Mouse (Mus musculus): ENCODE data around the gene Ccdc40. TPM values are rescaled to one million over a fixed set of nuclear protein-coding genes. Genes with fewer than 3 reads are reported as not detected.

Gene Ccdc40
- polyA plus RNA-seq (2012; rRNA removed) = 0.47 TPM in 2 replicates

DNA sequence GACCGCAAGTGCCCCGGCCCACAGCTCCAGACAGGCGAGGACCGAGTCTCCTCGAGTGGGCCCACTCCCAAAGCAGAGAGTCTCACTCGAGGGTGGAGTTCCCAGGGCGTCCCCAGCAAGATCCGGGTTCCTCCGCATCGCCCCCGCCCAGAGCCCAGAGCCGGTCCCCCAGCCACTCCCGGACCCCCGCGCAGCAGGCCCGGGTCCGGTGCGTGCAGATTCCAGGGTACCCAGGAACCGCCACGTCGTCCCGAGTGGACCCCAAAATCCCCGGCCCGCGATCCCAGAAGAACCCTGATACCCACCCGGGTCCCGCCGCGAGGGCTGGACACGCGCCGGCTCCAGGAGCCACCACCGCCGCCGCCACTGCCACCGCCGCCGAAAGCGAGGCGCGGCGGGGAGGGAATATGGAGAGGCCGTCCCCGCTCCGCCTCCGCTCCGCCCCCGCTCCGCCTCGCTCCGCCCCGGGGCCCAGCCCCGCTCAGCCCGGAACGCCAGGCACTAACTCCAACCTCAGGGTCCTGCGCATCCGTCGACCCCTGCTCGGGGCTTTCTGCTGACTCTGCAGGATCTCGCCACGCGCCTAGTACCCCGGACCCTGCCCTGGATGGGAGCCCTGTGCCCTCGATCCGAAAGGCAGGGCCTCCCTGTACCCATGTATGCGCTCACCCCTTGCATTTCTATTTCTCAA is at the start of gene Ccdc40, which contains the start of gene Tbc1d16:
TSS of gene Ccdc40 (plus strand) at position 482 of the 691 bp plus-strand sequence.
TSS of gene Tbc1d16 (minus strand) at position 409 of the 691 bp plus-strand sequence.
- peak within 1 kb of the TSS; percentile 65 for H3K4me3 ChIP-seq (ENCODE audit: extremely low read depth, insufficient read depth, insufficient read length)
- 1% methylated on average over 63 of the region's 66 CpGs for WGBS
- no peaks in the 10 kb centered on the region for H3K36me3 ChIP-seq (ENCODE audit: control insufficient read depth, insufficient read depth, low read length)
- DNase-seq (ENCODE audit: low read depth in 1 of 2, low spot score in 2 of 2) = peak in 1 of 2 experiments; percentile 49
- peaks cover 6% of the 10 kb centered on the region for H3K27me3 ChIP-seq (ENCODE audit: control insufficient read depth, insufficient read depth, low read length)
- TF ChIP-seq POLR2A (IDR thresholded peaks at IDR 0.05; ENCODE audit: low read depth, low read length) = no peak
- TF ChIP-seq CTCF (IDR thresholded peaks at IDR 0.05; ENCODE audit: extremely low read depth, insufficient read depth, insufficient read length, insufficient replicate concordance) = no peak
- peaks cover 11% of the 10 kb centered on the region for H3K4me1 ChIP-seq (ENCODE audit: control insufficient read depth, insufficient read depth, insufficient read length)
- no peak within 1 kb of the TSS for H3K27ac ChIP-seq (ENCODE audit: insufficient read depth, low read length)

DNA sequence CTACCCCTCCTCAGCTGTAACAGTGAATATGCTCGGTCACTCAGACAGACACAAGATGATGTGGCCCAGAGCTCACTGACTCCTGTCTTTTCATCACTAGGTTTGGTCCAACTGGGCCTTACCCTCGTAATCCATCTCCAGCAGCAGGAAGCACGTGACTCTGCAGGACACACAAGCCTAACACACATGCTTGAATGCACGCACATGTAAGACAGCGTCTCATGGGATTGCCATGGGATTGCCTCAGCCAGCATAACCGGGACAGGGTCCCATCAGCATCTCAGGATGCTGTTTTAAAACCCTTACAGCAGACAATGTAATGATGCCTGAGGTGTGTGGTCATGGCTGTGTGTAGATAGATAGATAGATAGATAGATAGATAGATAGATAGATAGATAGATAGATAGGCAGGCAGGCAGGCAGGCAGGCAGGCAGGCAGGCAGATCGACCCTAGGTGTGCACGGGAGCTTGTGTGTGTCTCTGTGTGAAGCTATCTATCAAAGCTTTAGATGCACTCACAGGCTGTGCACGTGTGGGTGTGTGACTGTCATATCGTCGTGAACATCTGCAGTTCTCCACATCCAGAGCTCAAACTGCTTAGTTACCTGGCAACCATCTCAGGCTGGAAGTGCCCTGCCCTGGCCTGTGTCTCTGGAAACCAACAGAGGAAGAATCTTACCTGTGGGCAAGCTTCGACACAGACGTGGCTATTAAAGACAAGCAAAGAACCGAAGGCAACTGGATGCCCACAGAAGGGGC is 47.4 kb upstream of the Ccdc40 start:
- Histone ChIP-seq H3K36me3 (ENCODE audit: control insufficient read depth, insufficient read depth, low read length) (no peaks in the 10 kb centered on the region), H3K27ac (ENCODE audit: insufficient read depth, low read length) (no peak overlapping the region), H3K4me1 (ENCODE audit: control insufficient read depth, insufficient read depth, insufficient read length) (peaks cover 3% of the 10 kb centered on the region; the same call in 1 of the 2 replicates), H3K4me3 (ENCODE audit: extremely low read depth, insufficient read depth, insufficient read length) (no peak overlapping the region), H3K27me3 (ENCODE audit: control insufficient read depth, insufficient read depth, low read length) (no peaks in the 10 kb centered on the region)
- no peak for TF ChIP-seq POLR2A (IDR thresholded peaks at IDR 0.05; ENCODE audit: low read depth, low read length)
- no peak for TF ChIP-seq CTCF (IDR thresholded peaks at IDR 0.05; ENCODE audit: extremely low read depth, insufficient read depth, insufficient read length, insufficient replicate concordance)
- no peak for DNase-seq (ENCODE audit: low read depth in 1 of 2, low spot score in 2 of 2)
- WGBS = 61% methylated on average over 14 of the region's 14 CpGs

DNA sequence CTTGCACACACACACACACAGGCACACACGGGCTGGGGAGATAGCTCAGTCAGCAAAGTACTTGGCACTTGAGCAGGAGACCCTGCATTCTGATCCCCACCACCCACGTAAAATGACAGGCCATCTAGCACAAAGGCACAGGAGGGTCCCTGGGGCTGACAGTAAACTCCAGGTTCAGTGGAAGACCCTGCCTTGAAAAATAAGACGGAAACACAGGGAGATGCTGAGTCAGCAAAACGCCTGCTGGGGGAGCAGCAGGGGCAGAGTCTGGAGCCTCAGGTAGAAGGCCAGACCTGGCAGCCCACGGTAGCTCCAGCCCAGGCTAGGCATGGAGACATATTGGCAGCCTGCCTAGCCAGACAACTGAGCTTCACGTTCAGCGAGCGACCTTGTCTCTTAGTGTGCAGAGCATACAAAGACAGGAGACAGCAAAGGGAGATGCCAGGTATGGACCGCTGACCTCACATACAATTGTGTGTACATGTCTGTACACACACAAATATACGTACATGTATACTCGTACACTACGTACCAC is 46.4 kb upstream of the Ccdc40 start:
- Histone ChIP-seq H3K4me1 (ENCODE audit: control insufficient read depth, insufficient read depth, insufficient read length) (peaks cover 3% of the 10 kb centered on the region; the same call in 1 of the 2 replicates), H3K27ac (ENCODE audit: insufficient read depth, low read length) (no peak overlapping the region), H3K4me3 (ENCODE audit: extremely low read depth, insufficient read depth, insufficient read length) (no peak overlapping the region), H3K36me3 (ENCODE audit: control insufficient read depth, insufficient read depth, low read length) (no peaks in the 10 kb centered on the region), H3K27me3 (ENCODE audit: control insufficient read depth, insufficient read depth, low read length) (no peaks in the 10 kb centered on the region)
- no peak for TF ChIP-seq POLR2A (IDR thresholded peaks at IDR 0.05; ENCODE audit: low read depth, low read length)
- TF ChIP-seq CTCF (IDR thresholded peaks at IDR 0.05; ENCODE audit: extremely low read depth, insufficient read depth, insufficient read length, insufficient replicate concordance) = no peak
- WGBS = 92% methylated on average over 12 of the region's 12 CpGs
- no peak for DNase-seq (ENCODE audit: low read depth in 1 of 2, low spot score in 2 of 2)

DNA sequence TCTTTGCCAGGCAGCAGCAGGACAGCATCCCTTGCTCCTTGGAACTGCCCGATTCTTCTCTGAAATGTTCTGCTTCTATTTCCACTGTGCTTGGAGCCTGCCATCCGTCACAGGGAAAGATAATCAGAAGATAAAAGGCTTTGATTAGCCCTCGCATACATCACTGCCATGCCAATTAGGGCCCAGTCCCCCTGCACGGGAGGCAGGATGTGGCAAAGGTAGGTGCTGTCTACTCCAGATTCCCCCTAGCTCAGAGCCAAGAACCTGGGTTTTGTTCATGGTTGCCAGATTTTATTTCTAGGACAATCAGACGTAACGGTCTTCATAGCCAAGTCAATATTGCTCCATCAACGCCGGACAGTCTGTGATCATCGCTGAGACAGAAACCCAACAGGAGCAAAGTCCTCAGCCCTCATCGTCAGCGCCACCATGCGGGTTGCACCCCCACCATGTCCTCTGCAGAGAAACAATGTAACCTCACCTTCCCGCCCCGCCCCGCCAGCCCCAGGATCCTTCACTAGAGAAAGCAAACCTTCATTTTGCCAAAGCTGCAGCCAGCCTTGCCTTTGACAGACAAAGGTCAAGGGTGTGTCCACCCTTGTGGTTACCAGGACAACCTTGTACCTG is 44.6 kb upstream of the Ccdc40 start:
- TF ChIP-seq POLR2A (IDR thresholded peaks at IDR 0.05; ENCODE audit: low read depth, low read length) (no peak), CTCF (IDR thresholded peaks at IDR 0.05; ENCODE audit: extremely low read depth, insufficient read depth, insufficient read length, insufficient replicate concordance) (no peak)
- peaks cover 7% of the 10 kb centered on the region; the same call in 1 of the 2 replicates for H3K4me1 ChIP-seq (ENCODE audit: control insufficient read depth, insufficient read depth, insufficient read length)
- no peak for DNase-seq (ENCODE audit: low read depth in 1 of 2, low spot score in 2 of 2)
- WGBS = 85% methylated on average over 15 of the region's 15 CpGs
- no peaks in the 10 kb centered on the region for H3K27me3 ChIP-seq (ENCODE audit: control insufficient read depth, insufficient read depth, low read length)
- no peaks in the 10 kb centered on the region for H3K36me3 ChIP-seq (ENCODE audit: control insufficient read depth, insufficient read depth, low read length)
- no peak overlapping the region for H3K4me3 ChIP-seq (ENCODE audit: extremely low read depth, insufficient read depth, insufficient read length)
- H3K27ac ChIP-seq (ENCODE audit: insufficient read depth, low read length) = no peak overlapping the region

DNA sequence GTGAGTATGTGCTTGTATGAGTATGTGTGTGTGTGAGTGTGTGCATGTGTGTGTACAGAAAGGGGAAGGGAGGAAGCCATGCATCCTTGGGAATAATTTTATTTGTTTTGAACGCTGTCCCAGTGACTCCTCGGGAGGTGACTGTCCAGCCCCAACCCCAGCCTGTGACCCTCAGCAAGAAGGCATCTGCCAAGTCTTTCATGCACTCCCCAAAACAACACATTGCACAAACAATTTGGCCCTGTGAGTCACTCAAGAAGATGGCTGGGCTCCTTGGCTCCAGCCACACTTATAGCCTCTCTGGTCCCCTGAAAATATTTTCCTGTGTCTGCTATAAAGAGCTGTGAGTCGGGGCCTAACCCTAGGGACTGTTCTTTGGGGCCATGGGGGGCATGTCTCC is 42.0 kb upstream of the Ccdc40 start:
- Histone ChIP-seq H3K4me1 (ENCODE audit: control insufficient read depth, insufficient read depth, insufficient read length) (peaks cover 14% of the 10 kb centered on the region; the same call in 1 of the 2 replicates), H3K4me3 (ENCODE audit: extremely low read depth, insufficient read depth, insufficient read length) (no peak overlapping the region), H3K27ac (ENCODE audit: insufficient read depth, low read length) (no peak overlapping the region), H3K36me3 (ENCODE audit: control insufficient read depth, insufficient read depth, low read length) (no peaks in the 10 kb centered on the region), H3K27me3 (ENCODE audit: control insufficient read depth, insufficient read depth, low read length) (no peaks in the 10 kb centered on the region)
- DNase-seq (ENCODE audit: low read depth in 1 of 2, low spot score in 2 of 2) = no peak
- TF ChIP-seq CTCF (IDR thresholded peaks at IDR 0.05; ENCODE audit: extremely low read depth, insufficient read depth, insufficient read length, insufficient replicate concordance) (no peak), POLR2A (IDR thresholded peaks at IDR 0.05; ENCODE audit: low read depth, low read length) (no peak)
- WGBS = 80% methylated on average over 3 of the region's 3 CpGs

DNA sequence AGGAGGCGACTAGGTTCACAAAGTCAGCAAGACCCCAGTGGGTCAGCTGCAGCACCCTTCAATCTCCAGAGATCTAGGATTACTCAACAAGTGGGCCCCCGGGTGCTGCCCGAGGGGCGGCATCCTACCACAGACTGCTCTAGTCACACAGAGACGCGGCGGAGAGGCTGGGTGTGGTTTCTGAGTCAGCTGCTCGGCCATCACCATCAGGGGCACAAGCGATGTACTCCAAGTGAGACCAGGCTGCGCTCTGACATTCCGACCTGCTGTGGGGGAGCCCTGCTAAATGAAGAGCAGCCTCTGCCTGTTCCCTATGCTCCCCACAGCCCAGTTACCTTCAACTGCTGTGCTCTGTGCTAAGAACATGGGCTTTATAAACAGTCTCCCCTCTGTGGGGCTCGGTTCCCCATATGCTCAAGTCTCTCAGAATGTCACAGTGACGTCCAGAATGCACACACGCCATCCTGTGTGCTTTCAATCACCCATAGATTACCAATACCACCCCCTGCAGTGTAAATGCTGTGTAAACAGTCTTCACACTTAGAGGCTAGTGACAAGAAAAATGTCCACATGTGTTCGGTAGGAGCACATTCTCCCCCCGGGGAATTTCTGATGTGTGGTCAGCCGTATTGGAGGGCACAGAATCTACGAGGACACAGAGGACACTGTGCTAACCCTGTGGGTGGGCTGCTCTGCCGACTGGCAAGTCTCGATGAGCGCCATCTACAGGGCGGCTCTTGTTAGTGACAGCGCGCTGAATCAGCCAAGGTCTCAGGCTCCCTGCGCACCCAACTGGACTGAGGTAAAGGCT is 41.2 kb upstream of the Ccdc40 start:
- Histone ChIP-seq H3K27me3 (ENCODE audit: control insufficient read depth, insufficient read depth, low read length) (no peaks in the 10 kb centered on the region), H3K27ac (ENCODE audit: insufficient read depth, low read length) (no peak overlapping the region)
- peak; percentile 41 to 67 for DNase-seq (ENCODE audit: low read depth in 1 of 2, low spot score in 2 of 2)

More for the DNA sequence above, 41.2 kb upstream of the Ccdc40 start:
- WGBS = 38% methylated on average over 25 of the region's 25 CpGs
- H3K4me1 ChIP-seq (ENCODE audit: control insufficient read depth, insufficient read depth, insufficient read length) = peaks cover 17% of the 10 kb centered on the region; the same call in 1 of the 2 replicates
- no peak overlapping the region for H3K4me3 ChIP-seq (ENCODE audit: extremely low read depth, insufficient read depth, insufficient read length)
- TF ChIP-seq CTCF (IDR thresholded peaks at IDR 0.05; ENCODE audit: extremely low read depth, insufficient read depth, insufficient read length, insufficient replicate concordance) = peak; percentile 84
- TF ChIP-seq POLR2A (IDR thresholded peaks at IDR 0.05; ENCODE audit: low read depth, low read length) = no peak
- H3K36me3 ChIP-seq (ENCODE audit: control insufficient read depth, insufficient read depth, low read length) = no peaks in the 10 kb centered on the region
